Mouse (Mus musculus) heart, postnatal 0 days (tissue): ENCODE measurements around the gene Drg1. TPM values are rescaled to one million over a fixed set of nuclear protein-coding genes. Genes with fewer than 3 reads are reported as not detected.
"Not testable (repeated sequence)": the region's sequence is repeated elsewhere in the genome, so short reads cannot be mapped to it uniquely, and the experiment has no call there.

Experiments used
- ATAC-seq: fragments of 200-750 bp; cut with Nextera tagmentation; 2 replicates; pipeline ENCODE4 v1.8.0; 2017; ENCODE audit warnings: low read depth, moderate number of reproducible peaks, moderate library complexity; ENCODE audit not compliant: insufficient read depth
- DNase-seq: peaks from one replicate; pipeline ENCODE4 v3.0.0-alpha.2; 2016; ENCODE audit warnings: low spot score
- H3K27ac ChIP-seq: fragments of 300-500 bp; sonication (generic); 2 replicates; pipeline ENCODE4 v1.5.1; 2014; ENCODE audit warnings: low read depth, mild to moderate bottlenecking
- H3K27me3 ChIP-seq: fragments of 300-500 bp; sonication (generic); 2 replicates; pipeline ENCODE4 v1.6.1; 2014; ENCODE audit warnings: low read length, mixed read lengths; ENCODE audit not compliant: control insufficient read depth, insufficient read depth
- H3K36me3 ChIP-seq: fragments of 300-500 bp; sonication (generic); replicated peaks from 2 replicates; pipeline ENCODE4 v1.6.1; 2014; ENCODE audit warnings: low read length, mixed read lengths; ENCODE audit not compliant: control insufficient read depth, insufficient read depth
- H3K4me1 ChIP-seq: fragments of 300-500 bp; sonication (generic); 2 replicates; pipeline ENCODE4 v1.6.1; 2014; ENCODE audit warnings: antibody characterized with exemption; ENCODE audit not compliant: control insufficient read depth, insufficient read depth
- H3K4me2 ChIP-seq: fragments of 300-500 bp; sonication (generic); 2 replicates; pipeline ENCODE4 v1.6.1; 2014; ENCODE audit warnings: low read depth, mild to moderate bottlenecking, low read length, moderate library complexity
- H3K4me3 ChIP-seq: fragments of 300-500 bp; sonication (generic); 2 replicates; pipeline ENCODE4 v1.5.1; 2014; ENCODE audit warnings: low read depth, low read length
- H3K9ac ChIP-seq: fragments of 300-500 bp; sonication (generic); replicated peaks from 2 replicates; pipeline ENCODE4 v1.6.1; 2014; ENCODE audit warnings: low read depth, low read length, mixed read lengths
- H3K9me3 ChIP-seq: fragments of 300-500 bp; sonication (generic); replicated peaks from 2 replicates; pipeline ENCODE4 v1.6.1; 2016; ENCODE audit warnings: low read length; ENCODE audit not compliant: control insufficient read depth
- WGBS: fragments of 180-500 bp; shearing (Covaris S2); extraction: QIAGEN DNeasy Blood & Tissue Kit; methylation state at CpG from one replicate; pipeline ENCODE4 v1.1.7; 2014; 5-methylcytosine and 5-hydroxymethylcytosine counted together
- polyA plus RNA-seq: library from polyadenylated mRNA; unstranded; fragments of >200 nt; fragmentation: Nextera tagmentation; extraction: Ambion mirVana; gene quantifications from 2 replicates; pipeline ENCODE4 v1.2.1, GENCODE M21; 2015
- total RNA-seq: library from RNA; depleted of rRNA; stranded (reverse); fragments of >200 nt; gene quantifications from 2 replicates; pipeline ENCODE4 v1.2.3, GENCODE M21; 2014; ENCODE audit warnings: low replicate concordance

Drg1 gene
- total and polyA plus RNA-seq, 2 experiments from 2014 or later: 55.1 to 128 TPM

GRCm38 (mm10) chr11:3165210-3165782 is 100.9 kb downstream of the Drg1 start:
- not testable (repeated sequence) for H3K36me3 ChIP-seq, DNase-seq, H3K9ac ChIP-seq, H3K4me2 ChIP-seq, H3K27ac ChIP-seq, H3K4me1 ChIP-seq, H3K27me3 ChIP-seq, H3K4me3 ChIP-seq
- peaks cover 11% of the 10 kb centered on the region for H3K9me3 ChIP-seq
- peak; percentile 13; the same call in 1 of the 2 replicates for ATAC-seq
- WGBS: 63% methylated on average over 3 of the region's 5 CpGs

GRCm38 (mm10) chr11:3163661-3164060 is 102.6 kb downstream of the Drg1 start:
- H3K4me2 ChIP-seq, H3K36me3 ChIP-seq, H3K9ac ChIP-seq, H3K4me3 ChIP-seq, H3K4me1 ChIP-seq, ATAC-seq, H3K27ac ChIP-seq, H3K27me3 ChIP-seq: not testable (repeated sequence)
- peaks cover 11% of the 10 kb centered on the region for H3K9me3 ChIP-seq
- 28% methylated on average over 3 of the region's 3 CpGs for WGBS
- DNase-seq: peak; percentile 70

GRCm38 (mm10) chr11:3163122-3163521 is 103.1 kb downstream of the Drg1 start:
- not testable (repeated sequence) for DNase-seq, H3K4me3 ChIP-seq, ATAC-seq, H3K36me3 ChIP-seq, H3K27me3 ChIP-seq, H3K9ac ChIP-seq, H3K4me2 ChIP-seq, H3K27ac ChIP-seq, H3K4me1 ChIP-seq
- H3K9me3 ChIP-seq: peaks cover 11% of the 10 kb centered on the region
- 73% methylated on average over 2 of the region's 2 CpGs for WGBS

GRCm38 (mm10) chr11:3162236-3162897 is 103.8 kb downstream of the Drg1 start:
- not testable (repeated sequence) for H3K4me2 ChIP-seq, DNase-seq, H3K27ac ChIP-seq, H3K9ac ChIP-seq, H3K9me3 ChIP-seq, H3K4me1 ChIP-seq, H3K4me3 ChIP-seq, H3K27me3 ChIP-seq, H3K36me3 ChIP-seq
- peak; percentile 17 for ATAC-seq
- 58% methylated on average over 5 of the region's 5 CpGs for WGBS

- whole genome bisulfite sequencing: 33% methylated on average over 1 of the region's 2 CpGs
- not testable (repeated sequence) for H3K9ac ChIP-seq, H3K27ac ChIP-seq, H3K36me3 ChIP-seq, H3K4me2 ChIP-seq, H3K4me3 ChIP-seq, H3K4me1 ChIP-seq, DNase-seq, H3K9me3 ChIP-seq, H3K27me3 ChIP-seq
- 0 out of 2 replicates have a peak, but pooled peaks have one; percentile 7 for ATAC-seq
Measured at GRCm38 (mm10) chr11:3161370-3161769, 104.8 kb downstream of the Drg1 start.

- ATAC-seq, H3K9ac ChIP-seq, H3K36me3 ChIP-seq, H3K27me3 ChIP-seq, DNase-seq, H3K9me3 ChIP-seq, H3K4me3 ChIP-seq, H3K27ac ChIP-seq, H3K4me1 ChIP-seq, H3K4me2 ChIP-seq: not testable (repeated sequence)
- WGBS: 80% methylated on average over 4 of the region's 4 CpGs
Measured at GRCm38 (mm10) chr11:3158800-3159199, 107.4 kb downstream of the Drg1 start.

- H3K4me3 ChIP-seq, ATAC-seq, DNase-seq, H3K9me3 ChIP-seq, H3K4me2 ChIP-seq, H3K9ac ChIP-seq, H3K4me1 ChIP-seq, H3K27ac ChIP-seq, H3K36me3 ChIP-seq, H3K27me3 ChIP-seq: not testable (repeated sequence)
- WGBS: 91% methylated on average over 6 of the region's 6 CpGs
Measured at GRCm38 (mm10) chr11:3157996-3158395, 108.2 kb downstream of the Drg1 start.

GRCm38 (mm10) chr11:3156991-3157390 is 109.2 kb downstream of the Drg1 start:
- 72% methylated on average over 2 of the region's 3 CpGs for WGBS
- ATAC-seq: not testable (repeated sequence)

More at GRCm38 (mm10) chr11:3156991-3157390, 109.2 kb downstream of the Drg1 start:
- H3K9me3 ChIP-seq, H3K4me1 ChIP-seq, H3K4me2 ChIP-seq, H3K9ac ChIP-seq, H3K27me3 ChIP-seq, H3K4me3 ChIP-seq, H3K27ac ChIP-seq, DNase-seq, H3K36me3 ChIP-seq: not testable (repeated sequence)
